Mouse (Mus musculus) CD8-positive naive resting alpha-beta T cell, adult 57 days (primary cell): ENCODE measurements around the gene Scand1. TPM values are rescaled to one million over a fixed set of nuclear protein-coding genes. Genes with fewer than 3 reads are reported as not detected.

Experiments used
- total RNA-seq: library from RNA; stranded (reverse); gene quantifications from one replicate; pipeline ENCODE4 v1.2.4, GENCODE M21; 2023

The Scand1 gene
- total RNA-seq = 81.3 TPM

GRCm38 (mm10) chr2:156312297-156312897, at the start of gene Scand1, which contains the start of gene Cnbd2:
Gene Scand1 (minus strand): TSS chr2:156312704.
Gene Cnbd2 (plus strand): TSS chr2:156312299.

Other genes with a start within 250 kb of the Scand1 start
- gene Spag4, start 247.5 kb downstream of the Scand1 start, total RNA-seq = 4.1 TPM
- 67.0 TPM for gene Cpne1, start 200.7 kb downstream of the Scand1 start, total RNA-seq
- gene Rbm12, start 200.7 kb downstream of the Scand1 start, total RNA-seq = 26.5 TPM
- gene Gm28036, start 185.6 kb downstream of the Scand1 start, total RNA-seq = 24.3 TPM
- 51.0 TPM for gene Romo1, start 168.7 kb downstream of the Scand1 start, total RNA-seq
- gene Nfs1, start 168.5 kb downstream of the Scand1 start, total RNA-seq = 24.9 TPM
- gene Rbm39, start 132.5 kb downstream of the Scand1 start, total RNA-seq = 1,869 TPM
- gene Phf20, start 116.2 kb downstream of the Scand1 start, total RNA-seq = 76.0 TPM
- 2.1 TPM for gene Cnbd2, start 405 bp downstream of the Scand1 start, total RNA-seq
- 4.3 TPM for gene Epb41l1, start 108.2 kb upstream of the Scand1 start, total RNA-seq
- gene Aar2, start 234.9 kb upstream of the Scand1 start, total RNA-seq = 38.3 TPM